Mouse (Mus musculus) lung, embryonic 14.5 days (tissue): Measurements from ENCODE around the gene H2-T22. TPM values are rescaled to one million over a fixed set of nuclear protein-coding genes. Genes with fewer than 3 reads are reported as not detected.
A peak's percentile ranks its signal among the peaks of the same experiment; 100 is the strongest.
"Not testable (repeated sequence)": the region's sequence is repeated elsewhere in the genome, so short reads cannot be mapped to it uniquely, and the experiment has no call there.

ENCODE experiments used
- ATAC-seq: fragments of 200-750 bp; cut with Nextera tagmentation; 2 replicates; pipeline ENCODE4 v1.8.0; 2017; ENCODE audit warnings: mild to moderate bottlenecking, moderate TSS enrichment, moderate library complexity; ENCODE audit not compliant: insufficient read depth
- DNase-seq: peaks from one replicate; pipeline ENCODE4 v3.0.0-alpha.2; 2015
- H3K27ac ChIP-seq: fragments of 300-500 bp; sonication (generic); 2 replicates; pipeline ENCODE4 v1.5.1; 2014; ENCODE audit warnings: low read depth, mild to moderate bottlenecking, moderate library complexity
- H3K27me3 ChIP-seq: fragments of 300-500 bp; sonication (generic); 2 replicates; pipeline ENCODE4 v1.6.1; 2014; ENCODE audit warnings: low read length, control low read depth; ENCODE audit not compliant: insufficient read depth
- H3K36me3 ChIP-seq: fragments of 300-500 bp; sonication (generic); 2 replicates; pipeline ENCODE4 v1.6.1; 2014; ENCODE audit warnings: control low read depth; ENCODE audit not compliant: insufficient read depth
- H3K4me1 ChIP-seq: fragments of 300-500 bp; sonication (generic); 2 replicates; pipeline ENCODE4 v1.6.1; 2014; ENCODE audit warnings: antibody characterized with exemption, control low read depth; ENCODE audit not compliant: insufficient read depth
- H3K4me2 ChIP-seq: fragments of 300-500 bp; sonication (generic); 2 replicates; pipeline ENCODE4 v1.6.1; 2014; ENCODE audit warnings: mild to moderate bottlenecking
- H3K4me3 ChIP-seq: fragments of 300-500 bp; sonication (generic); 2 replicates; pipeline ENCODE4 v1.5.1; 2014; ENCODE audit warnings: low read depth, low read length
- H3K9ac ChIP-seq: fragments of 300-500 bp; sonication (generic); 2 replicates; pipeline ENCODE4 v1.6.1; 2014
- H3K9me3 ChIP-seq: fragments of 300-500 bp; sonication (generic); 2 replicates; pipeline ENCODE4 v1.6.1; 2016; ENCODE audit warnings: low read depth, low read length, control low read depth
- CTCF ChIP-seq: IDR thresholded peaks from 2 replicates; pipeline ENCODE4 v1.5.1; 2016; ENCODE audit warnings: antibody characterized with exemption, low read depth
- WGBS: fragments of 180-500 bp; shearing (Covaris S2); extraction: QIAGEN DNeasy Blood & Tissue Kit; methylation state at CpG from one replicate; pipeline ENCODE4 v1.1.7; 2014; 5-methylcytosine and 5-hydroxymethylcytosine counted together
- polyA plus RNA-seq: library from polyadenylated mRNA; unstranded; fragments of >200 nt; fragmentation: Nextera tagmentation; extraction: Ambion mirVana; gene quantifications from 2 replicates; pipeline ENCODE4 v1.2.1, GENCODE M21; 2014

Gene H2-T22
- 16.0 and 16.8 TPM in 2 replicates for polyA plus RNA-seq

- WGBS: 1% methylated on average over 12 of the region's 12 CpGs
- Histone ChIP-seq H3K4me3 (peak within 1 kb of the TSS; percentile 37), H3K9ac (peak within 1 kb of the TSS; percentile 48), H3K4me2 (peak within 1 kb of the TSS; percentile 67)
- not testable (repeated sequence) for H3K4me1 ChIP-seq, H3K27me3 ChIP-seq, H3K36me3 ChIP-seq, H3K9me3 ChIP-seq, H3K27ac ChIP-seq
- ATAC-seq: peak; percentile 99
- DNase-seq: peak; percentile 97
These were observed at the start of gene H2-T22, which contains the start of gene Gm6034 for GRCm38 (mm10) chr17:36042610-36043169. TSS of gene H2-T22 (minus strand) at chr17:36042747. TSS of gene Gm6034 (plus strand) at chr17:36042961.

- H3K4me1 ChIP-seq, H3K9ac ChIP-seq, H3K4me2 ChIP-seq, H3K4me3 ChIP-seq, H3K36me3 ChIP-seq, H3K27me3 ChIP-seq, ATAC-seq, H3K9me3 ChIP-seq, DNase-seq, H3K27ac ChIP-seq: not testable (repeated sequence)
- no CpG with 5 or more reads among the region's 2 CpGs for WGBS
These were observed 49.4 kb upstream of the H2-T22 start for GRCm38 (mm10) chr17:36091933-36092332.

GRCm38 (mm10) chr17:36085976-36086375 lies 43.4 kb upstream of the H2-T22 start:
- H3K4me2 ChIP-seq, H3K9ac ChIP-seq, H3K27ac ChIP-seq, H3K36me3 ChIP-seq, ATAC-seq, H3K4me3 ChIP-seq, DNase-seq, H3K9me3 ChIP-seq, H3K4me1 ChIP-seq: not testable (repeated sequence)
- 48% methylated on average over 1 of the region's 1 CpGs for WGBS
- peaks cover 13% of the 10 kb centered on the region for H3K27me3 ChIP-seq

- TF ChIP-seq CTCF: no peak
- Histone ChIP-seq H3K4me2 (peak overlapping the region; percentile 94), H3K9me3 (no peaks in the 10 kb centered on the region), H3K36me3 (no peaks in the 10 kb centered on the region), H3K4me3 (peak overlapping the region; percentile 51), H3K27ac (no peak overlapping the region), H3K9ac (peak overlapping the region; percentile 54), H3K27me3 (peaks cover 13% of the 10 kb centered on the region), H3K4me1 (no peaks in the 10 kb centered on the region)
- peak; percentile 23 for DNase-seq
- 1% methylated on average over 42 of the region's 42 CpGs for WGBS
- ATAC-seq: peak; percentile 47; the same call in 1 of the 2 replicates
These were observed 41.4 kb upstream of the H2-T22 start for GRCm38 (mm10) chr17:36083870-36084451.

- no peak for TF ChIP-seq CTCF
- H3K36me3 ChIP-seq: no peaks in the 10 kb centered on the region
- H3K4me2 ChIP-seq: peak overlapping the region; percentile 94
- peak overlapping the region; percentile 51 for H3K4me3 ChIP-seq
- no peaks in the 10 kb centered on the region for H3K9me3 ChIP-seq
- ATAC-seq (peak; percentile 81), DNase-seq (peak; percentile 63)
- no peaks in the 10 kb centered on the region for H3K4me1 ChIP-seq
- H3K27ac ChIP-seq: no peak overlapping the region
- peak overlapping the region; percentile 54 for H3K9ac ChIP-seq
- peaks cover 13% of the 10 kb centered on the region for H3K27me3 ChIP-seq
- whole genome bisulfite sequencing: under 1% methylated on average over 46 of the region's 46 CpGs
These were observed 40.8 kb upstream of the H2-T22 start for GRCm38 (mm10) chr17:36083266-36083869.

- DNase-seq, ATAC-seq, H3K4me1 ChIP-seq, H3K27ac ChIP-seq, H3K9ac ChIP-seq, H3K36me3 ChIP-seq, H3K9me3 ChIP-seq: not testable (repeated sequence)
- WGBS: 23% methylated on average over 5 of the region's 6 CpGs
- H3K27me3 ChIP-seq: peaks cover 13% of the 10 kb centered on the region
- peak overlapping the region; percentile 51 for H3K4me3 ChIP-seq
- H3K4me2 ChIP-seq: peak overlapping the region; percentile 94
These were observed 40.1 kb upstream of the H2-T22 start for GRCm38 (mm10) chr17:36082519-36083232.

- not testable (repeated sequence) for H3K4me1 ChIP-seq, DNase-seq, H3K4me3 ChIP-seq, H3K9me3 ChIP-seq, H3K4me2 ChIP-seq, H3K9ac ChIP-seq, H3K27ac ChIP-seq, ATAC-seq, H3K36me3 ChIP-seq
- H3K27me3 ChIP-seq: peaks cover 13% of the 10 kb centered on the region
These were observed 39.4 kb upstream of the H2-T22 start for GRCm38 (mm10) chr17:36081901-36082300.
